In the genomic region with DNA sequence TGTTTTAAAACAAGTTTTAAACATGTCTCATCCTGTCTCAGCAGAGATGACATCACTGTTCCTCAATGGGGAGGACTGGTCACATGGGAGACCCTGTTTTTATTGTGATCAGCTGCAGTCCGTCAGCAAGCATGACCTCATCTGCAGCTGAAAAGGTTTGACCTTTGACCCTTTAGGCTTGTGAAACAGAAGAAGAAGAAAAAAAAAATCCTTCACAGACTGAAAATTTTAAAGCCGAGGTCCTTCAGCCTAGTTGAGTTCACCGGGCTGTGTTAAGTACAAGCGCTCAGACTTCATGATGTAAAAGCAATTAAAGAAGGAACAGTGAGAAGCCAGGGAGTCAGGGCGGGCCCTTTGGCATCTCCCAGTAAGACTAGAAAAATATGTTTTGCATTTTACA, we compare ENCODE assay signal across 10 mouse cellular contexts.
DNase-seq lines count a peak whose midpoint lies in the region; ATAC-seq and TF ChIP-seq lines count a peak whose summit lies in the region.
"Had no signal": no experiment of that assay in that cellular context is flagged by ENCODE, and none has a peak within 500 bp of the region (broad histone marks: within the 10 kb centered on the region; RNA-seq: fewer than 3 reads in every experiment).

No protein-coding gene starts in this region.

- H3K4me1 ChIP-seq in kidney, postnatal 0 days (replicated peaks; ENCODE audit: insufficient read depth, low read length), result no peaks in the 10 kb centered on the region
- H3K4me1 ChIP-seq in intestine, embryonic 15.5 days (replicated peaks), result no peaks in the 10 kb centered on the region
- H3K4me1 ChIP-seq: heart, embryonic 13.5 days had no signal

- peak; percentile 6 for DNase-seq in adrenal gland, adult 2 months
- no peak for DNase-seq in adrenal gland, postnatal 25 days
- peak; percentile 11 for DNase-seq in testis, postnatal 14 days (ENCODE audit: low spot score)
- no peak for DNase-seq in testis, postnatal 10 days (ENCODE audit: low spot score)
- peak; percentile 63 for DNase-seq in kidney, postnatal 0 days (ENCODE audit: low spot score)
- peak; percentile 85 for DNase-seq in skeletal muscle tissue, adult 2 months (ENCODE audit: low read depth, low spot score)
- no peak for DNase-seq in left cerebral cortex, postnatal 25 days (ENCODE audit: low spot score in 2 of 2)
- DNase-seq: cerebellum, postnatal 25 days had no signal

- H3K36me3 ChIP-seq in kidney, postnatal 0 days (ENCODE audit: insufficient read depth, low read length), result no peaks in the 10 kb centered on the region
- no peaks in the 10 kb centered on the region for H3K36me3 ChIP-seq in intestine, embryonic 15.5 days
- H3K36me3 ChIP-seq: heart, embryonic 13.5 days had no signal

- WGBS in kidney, postnatal 0 days, result 23% methylated on average over 5 of the region's 5 CpGs
- 42% methylated on average over 5 of the region's 5 CpGs for WGBS in intestine, embryonic 15.5 days

- H3K27me3 ChIP-seq in kidney, postnatal 0 days (ENCODE audit: insufficient read depth, low read length), result no peaks in the 10 kb centered on the region
- no peaks in the 10 kb centered on the region for H3K27me3 ChIP-seq in intestine, embryonic 15.5 days (replicated peaks)
- H3K27me3 ChIP-seq: heart, embryonic 13.5 days had no signal

- intact Hi-C loops in left cerebral cortex, postnatal 25 days (cut with DNase I), result no loop called here

- ATAC-seq in kidney, postnatal 0 days (replicated peaks; ENCODE audit: low FRiP score, low read depth), result no peak
- no peak for ATAC-seq in intestine, embryonic 15.5 days

- no peak overlapping the region for H3K27ac ChIP-seq in kidney, postnatal 0 days
- no peak overlapping the region for H3K27ac ChIP-seq in intestine, embryonic 15.5 days
- H3K27ac ChIP-seq: heart, embryonic 13.5 days had no signal

- H3K9ac ChIP-seq in kidney, postnatal 0 days (ENCODE audit: low read depth, low read length), result no peak overlapping the region
- no peak overlapping the region for H3K9ac ChIP-seq in intestine, embryonic 15.5 days
- H3K9ac ChIP-seq: heart, embryonic 13.5 days had no signal

- no peaks in the 10 kb centered on the region for H3K9me3 ChIP-seq in kidney, postnatal 0 days (replicated peaks; ENCODE audit: low read length)
- no peaks in the 10 kb centered on the region for H3K9me3 ChIP-seq in intestine, embryonic 15.5 days

- H3K4me3 ChIP-seq in kidney, postnatal 0 days (replicated peaks; ENCODE audit: low read depth, low read length), result no peak overlapping the region
- H3K4me3 ChIP-seq in intestine, embryonic 15.5 days (replicated peaks), result no peak overlapping the region
- H3K4me3 ChIP-seq: heart, embryonic 13.5 days had no signal

- no peak for TF ChIP-seq CTCF in kidney, postnatal 0 days (IDR thresholded peaks at IDR 0.05; ENCODE audit: low read depth)

- H3K4me2 ChIP-seq in kidney, postnatal 0 days (ENCODE audit: low read length), result no peak overlapping the region
- no peak overlapping the region for H3K4me2 ChIP-seq in intestine, embryonic 15.5 days (replicated peaks)
- H3K4me2 ChIP-seq: heart, embryonic 13.5 days had no signal

Comparison
In these comparisons a context has a peak if more than half of its experiments do, and no peak if none do; other contexts are left out.
1. DNase-seq: peak in adrenal gland, adult 2 months (single experiment), testis, postnatal 14 days (single experiment), kidney, postnatal 0 days (single experiment) and skeletal muscle tissue, adult 2 months (single experiment); none in adrenal gland, postnatal 25 days (single experiment), testis, postnatal 10 days (single experiment) and left cerebral cortex, postnatal 25 days (0 of 2).